Mouse (Mus musculus): Measurements from ENCODE around the gene Tsga10ip. TPM values are rescaled to one million over a fixed set of nuclear protein-coding genes. Genes with fewer than 3 reads are reported as not detected.

Tsga10ip gene
- polyA plus RNA-seq, 1 experiment: 0.21 TPM

DNA sequence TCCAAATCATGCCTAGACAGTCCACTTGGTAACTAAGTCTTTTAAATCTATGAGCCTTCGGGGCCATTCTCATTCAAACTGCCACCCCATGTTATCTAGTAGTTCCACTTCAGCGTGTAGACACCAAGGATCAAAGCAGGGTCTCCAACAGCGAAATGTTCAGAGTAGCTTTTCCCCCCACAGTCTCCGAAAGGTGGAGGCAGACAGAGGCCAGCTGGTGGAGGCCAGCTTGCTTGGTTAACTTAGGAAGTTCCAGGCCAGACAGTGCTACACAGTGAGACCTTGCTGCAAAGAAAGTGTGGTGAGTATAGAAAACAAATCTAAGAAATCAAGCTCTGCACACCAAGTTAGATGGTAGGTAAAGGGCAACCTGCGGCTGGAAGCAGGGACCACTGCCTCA, 8.3 kb upstream of the Tsga10ip start:
- TF ChIP-seq GATA1 (IDR thresholded peaks at IDR 0.05; ENCODE audit: low read length): no peak

DNA sequence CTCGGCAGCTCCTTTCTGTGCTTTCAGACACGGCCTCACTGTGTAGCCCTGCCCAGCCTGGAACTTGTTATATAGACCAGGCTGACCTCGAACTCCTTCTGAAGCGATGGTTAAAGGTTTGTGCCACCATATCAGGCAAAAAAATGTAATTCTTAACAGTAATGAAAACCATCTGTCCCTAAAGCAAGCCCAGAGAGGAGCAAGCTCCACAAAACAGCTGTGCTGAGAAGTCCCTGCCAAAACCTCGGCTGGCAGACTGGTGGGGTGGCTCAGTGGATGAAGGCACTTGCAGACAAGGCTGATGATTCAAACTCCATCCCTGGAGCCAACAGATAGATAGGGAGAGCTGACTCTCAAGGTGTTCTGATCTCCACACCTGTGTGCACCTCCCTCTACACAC, 6.7 kb upstream of the Tsga10ip start:
- TF ChIP-seq GATA1 (IDR thresholded peaks at IDR 0.05; ENCODE audit: low read length): no peak

DNA sequence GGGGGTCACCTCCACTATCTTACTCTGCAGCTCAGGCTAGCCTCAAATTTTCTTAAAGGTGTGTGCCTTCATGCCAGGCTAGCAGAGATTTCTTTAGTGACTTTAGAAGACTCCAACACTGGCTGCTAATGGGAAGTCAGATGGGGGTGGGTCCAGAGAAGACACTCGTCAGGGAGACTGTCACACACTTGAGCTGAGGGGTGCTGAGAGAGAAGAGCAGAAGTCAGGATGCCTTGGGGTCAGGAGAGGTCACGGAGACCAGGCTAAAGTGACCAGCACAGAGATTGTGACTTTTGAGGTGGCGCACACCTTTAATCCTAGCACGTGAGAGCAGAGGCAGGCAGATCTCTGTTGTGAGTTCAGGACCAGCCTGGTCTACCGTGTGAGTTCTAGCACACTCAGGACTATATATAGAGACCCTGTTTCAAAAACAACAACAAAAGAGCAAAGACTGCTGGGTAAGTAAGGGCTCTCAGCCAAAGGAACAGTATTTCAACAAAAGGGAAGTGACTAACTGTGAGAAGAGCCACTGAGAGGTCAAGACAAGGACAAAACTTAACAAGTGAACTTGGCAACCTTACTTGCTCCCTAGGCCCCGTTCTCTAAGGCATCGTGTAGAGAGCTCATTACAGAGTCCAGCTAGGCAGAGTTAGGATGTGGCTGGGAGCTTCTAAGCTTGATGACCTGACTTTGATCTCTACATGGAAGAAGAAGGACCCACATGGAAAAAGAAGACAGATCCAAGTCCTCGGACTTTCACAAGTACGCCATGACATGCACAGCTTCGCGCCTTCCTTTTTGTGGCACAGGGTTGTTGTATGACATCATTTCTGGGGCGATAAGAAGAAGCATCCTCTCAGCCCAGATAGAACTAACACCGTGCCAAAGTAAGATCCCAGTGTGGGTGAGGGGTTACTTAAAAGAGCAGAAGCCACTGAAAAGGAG, 6.0 kb upstream of the Tsga10ip start:
- TF ChIP-seq GATA1 (IDR thresholded peaks at IDR 0.05; ENCODE audit: low read length): no peak

DNA sequence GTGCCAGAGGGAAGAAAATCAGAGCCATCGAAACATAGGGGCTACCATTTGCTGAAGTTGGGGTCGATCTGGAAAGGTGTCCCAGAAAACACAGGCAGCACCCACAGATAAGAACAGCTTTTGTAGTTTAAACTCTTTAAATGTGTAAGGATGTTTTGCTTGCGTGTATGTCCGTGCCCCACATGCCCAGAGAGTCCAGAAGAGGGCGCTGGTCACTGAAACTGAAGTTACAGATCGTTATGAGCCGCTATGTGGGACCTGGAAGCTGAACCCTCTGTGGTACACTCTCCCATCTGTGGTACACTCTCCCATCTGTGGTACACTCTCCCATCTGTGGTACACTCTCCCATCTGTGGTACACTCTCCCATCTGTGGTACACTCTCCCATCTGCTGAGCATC, 4.8 kb upstream of the Tsga10ip start:
- no peak for TF ChIP-seq GATA1 (IDR thresholded peaks at IDR 0.05; ENCODE audit: low read length)

GRCm38 (mm10) chr19:5405924-5406323, 3.6 kb upstream of the Tsga10ip start:
- TF ChIP-seq GATA1 (IDR thresholded peaks at IDR 0.05; ENCODE audit: low read length): no peak

DNA sequence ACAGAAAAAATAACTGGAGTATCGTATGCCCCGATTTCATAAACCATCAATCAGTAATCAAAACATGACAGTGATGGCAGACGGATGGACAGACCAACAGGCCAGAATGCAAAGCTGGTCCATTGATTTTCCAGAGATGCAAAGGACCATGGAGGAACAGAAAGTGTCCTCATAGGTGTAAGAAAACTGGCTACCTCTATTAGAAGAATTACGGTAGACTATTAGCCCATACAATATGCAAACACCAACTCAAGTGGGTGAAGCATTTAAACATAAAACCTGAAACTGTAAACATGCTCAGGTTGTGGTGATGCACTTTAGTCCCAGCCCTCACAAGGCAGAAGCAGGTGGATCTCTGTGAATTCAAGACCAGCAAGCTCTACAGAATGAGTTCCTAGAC, 7.0 kb downstream of the Tsga10ip start:
- TF ChIP-seq GATA1 (IDR thresholded peaks at IDR 0.05; ENCODE audit: low read length): no peak

DNA sequence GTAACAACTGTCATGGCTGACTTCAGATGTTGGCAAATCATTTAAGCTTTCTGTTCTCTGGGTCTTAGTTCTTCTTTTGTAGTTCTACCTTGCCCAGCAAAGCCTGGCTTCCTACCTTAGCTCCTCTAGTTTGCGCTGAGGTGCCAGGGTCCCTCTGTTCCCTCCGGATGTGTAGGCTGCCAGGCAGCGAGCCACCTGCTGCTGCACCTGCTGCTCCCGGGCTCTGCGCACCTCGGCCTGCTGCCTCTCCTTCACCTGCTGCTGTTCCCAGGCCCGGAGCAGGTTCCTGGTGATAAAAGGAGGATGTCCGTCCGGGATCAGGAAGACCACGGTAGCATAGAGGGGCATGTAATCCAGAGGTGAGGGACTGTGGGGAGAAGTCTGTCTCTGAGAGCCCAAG, 8.2 kb downstream of the Tsga10ip start:
- no peak for TF ChIP-seq GATA1 (IDR thresholded peaks at IDR 0.05; ENCODE audit: low read length)

DNA sequence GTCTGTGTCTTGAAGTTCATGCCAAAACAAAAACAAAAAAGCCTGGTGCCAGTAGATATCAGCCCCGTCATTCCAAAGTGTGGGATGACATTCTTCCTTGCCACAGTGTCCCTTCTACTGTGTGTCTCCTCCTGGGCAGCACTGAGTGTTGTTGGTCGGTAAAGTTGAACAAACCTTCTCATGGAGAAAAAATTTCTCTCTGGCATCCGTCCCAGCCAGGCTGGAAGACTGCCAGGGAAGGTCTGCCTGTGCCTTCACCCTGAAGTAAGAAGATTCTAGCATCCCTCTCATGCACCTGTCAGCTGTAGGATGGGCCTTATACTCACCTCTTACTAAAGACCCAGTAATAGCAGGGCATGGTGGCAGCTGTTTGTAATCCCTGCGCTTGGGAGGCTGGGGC, 9.4 kb downstream of the Tsga10ip start:
- no peak for TF ChIP-seq GATA1 (IDR thresholded peaks at IDR 0.05; ENCODE audit: low read length)

- TF ChIP-seq GATA1 (IDR thresholded peaks at IDR 0.05; ENCODE audit: low read length): no peak
Measured at GRCm38 (mm10) chr19:5390416-5390815, 11.9 kb downstream of the Tsga10ip start.

DNA sequence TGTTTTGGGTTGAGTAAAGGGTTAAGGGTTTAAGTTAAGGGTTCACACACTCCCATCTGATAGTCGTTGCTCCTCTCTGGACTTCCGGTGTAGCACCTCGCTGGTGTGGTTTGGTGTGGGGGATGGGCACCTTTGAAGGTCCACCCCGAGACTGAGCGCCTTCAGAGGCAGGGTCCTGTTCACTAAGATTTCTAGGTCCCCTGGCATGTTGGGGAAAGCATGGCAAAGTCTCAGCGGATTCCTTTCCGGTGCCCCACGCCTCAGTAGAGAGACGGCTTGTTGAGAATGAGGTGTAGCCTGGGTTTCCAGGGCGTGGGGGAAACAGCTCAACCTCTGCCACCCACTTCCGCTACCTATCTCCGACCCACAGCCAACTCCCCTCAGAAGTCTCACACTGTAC, 12.7 kb downstream of the Tsga10ip start:
- TF ChIP-seq GATA1 (IDR thresholded peaks at IDR 0.05; ENCODE audit: low read length): no peak

- no peak for TF ChIP-seq GATA1 (IDR thresholded peaks at IDR 0.05; ENCODE audit: low read length)
Measured at GRCm38 (mm10) chr19:5388588-5389242, 13.6 kb downstream of the Tsga10ip start, which contains the start of gene Sart1. Gene Sart1 (minus strand): TSS chr19:5388703.

- no peak for TF ChIP-seq GATA1 (IDR thresholded peaks at IDR 0.05; ENCODE audit: low read length)
Measured at GRCm38 (mm10) chr19:5388011-5388441, 14.3 kb downstream of the Tsga10ip start.

DNA sequence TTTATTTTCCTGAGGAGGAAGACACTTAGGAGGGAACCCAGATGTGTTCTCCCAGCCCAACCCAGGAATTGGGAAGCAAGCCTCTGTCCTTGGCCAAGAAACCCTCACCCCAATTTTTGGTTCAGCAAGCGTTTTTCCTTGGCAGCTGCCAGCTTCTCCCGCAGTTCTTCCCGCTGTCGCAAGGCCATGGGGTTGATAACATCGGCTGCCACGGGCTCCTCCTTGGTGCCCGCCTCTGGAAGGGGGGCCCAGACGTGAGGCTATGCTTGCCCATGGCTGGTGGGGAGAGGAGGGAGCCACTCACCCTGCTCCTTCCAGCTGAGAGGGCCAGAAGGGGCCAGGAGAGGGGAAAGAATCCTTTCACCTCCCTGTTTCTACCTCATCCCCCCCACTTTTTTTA, 17.6 kb downstream of the Tsga10ip start:
- TF ChIP-seq GATA1 (IDR thresholded peaks at IDR 0.05; ENCODE audit: low read length): no peak

DNA sequence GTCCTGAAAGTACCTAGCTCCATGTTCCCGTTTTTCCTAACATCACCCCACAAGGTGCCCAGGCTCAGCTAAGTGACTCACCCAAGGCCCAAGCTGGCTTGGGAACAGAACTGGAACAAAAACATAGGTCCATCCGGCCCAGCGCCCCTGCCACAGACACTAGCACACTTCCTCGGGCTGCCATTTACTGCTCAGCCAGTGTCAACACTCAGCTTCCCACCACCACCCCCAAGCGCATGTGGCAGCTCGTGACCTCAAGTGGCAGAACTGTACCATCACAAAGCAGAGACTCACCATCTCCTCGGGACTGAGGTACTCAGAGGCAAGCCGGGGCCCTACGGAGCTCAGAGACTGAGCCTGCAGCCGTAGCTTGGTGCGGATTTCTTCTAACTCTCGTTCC, 19.0 kb downstream of the Tsga10ip start:
- no peak for TF ChIP-seq GATA1 (IDR thresholded peaks at IDR 0.05; ENCODE audit: low read length)

- no peak for TF ChIP-seq GATA1 (IDR thresholded peaks at IDR 0.05; ENCODE audit: low read length)
Measured at GRCm38 (mm10) chr19:5377446-5377845, 24.9 kb downstream of the Tsga10ip start.

DNA sequence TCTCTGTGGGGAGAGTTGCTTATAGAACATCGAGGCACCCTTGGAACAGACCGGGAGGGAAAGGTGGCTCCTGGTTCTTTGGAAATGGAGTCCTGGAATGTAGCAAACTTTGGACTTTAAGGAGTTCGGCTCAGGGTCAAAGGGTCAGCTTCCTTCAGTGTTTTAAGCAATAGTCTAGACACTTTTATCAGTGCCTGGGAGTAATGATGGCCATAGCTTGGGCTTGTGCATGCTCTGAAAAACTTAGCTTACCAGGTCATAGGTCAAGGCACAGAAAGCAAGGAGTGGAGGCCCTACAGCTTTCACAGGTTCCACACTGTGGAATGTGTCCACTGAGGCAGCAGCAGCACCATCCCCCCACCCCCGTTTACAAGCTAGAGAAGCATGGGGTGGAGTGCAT, 27.6 kb downstream of the Tsga10ip start:
- TF ChIP-seq GATA1 (IDR thresholded peaks at IDR 0.05; ENCODE audit: low read length): no peak

- no peak for TF ChIP-seq GATA1 (IDR thresholded peaks at IDR 0.05; ENCODE audit: low read length)
Measured at GRCm38 (mm10) chr19:5374177-5374576, 28.1 kb downstream of the Tsga10ip start.

All from G1E-ER4 (cell line).